8 mouse cellular contexts compared by ENCODE assay signal in genomic region chr7:81339783-81340182, GRCm38 (mm10). TPM values are rescaled to one million over a fixed set of nuclear protein-coding genes. Genes with fewer than 3 reads are reported as not detected.
DNase-seq lines count a peak whose midpoint lies in the region; ATAC-seq and TF ChIP-seq lines count a peak whose summit lies in the region.

No protein-coding gene starts in this region.

- H3K4me3 ChIP-seq in midbrain, embryonic 11.5 days (ENCODE audit: low read depth, low read length), result no peak overlapping the region
- no peak overlapping the region for H3K4me3 ChIP-seq in midbrain, embryonic 15.5 days
- no peak overlapping the region for H3K4me3 ChIP-seq in bone marrow macrophage, adult 2 months (ENCODE audit: insufficient read depth, low read length)

- peaks cover 25% of the 10 kb centered on the region for H3K4me1 ChIP-seq in midbrain, embryonic 11.5 days (ENCODE audit: control insufficient read depth, insufficient read depth, low read length)
- peaks cover 33% of the 10 kb centered on the region for H3K4me1 ChIP-seq in midbrain, embryonic 15.5 days
- peaks cover 5% of the 10 kb centered on the region; the same call in 1 of the 2 replicates for H3K4me1 ChIP-seq in bone marrow macrophage, adult 2 months (ENCODE audit: control insufficient read depth, insufficient read depth, low read length)

- no peak overlapping the region for H3K9ac ChIP-seq in midbrain, embryonic 11.5 days (ENCODE audit: low read length)
- no peak overlapping the region for H3K9ac ChIP-seq in midbrain, embryonic 15.5 days

- TF ChIP-seq POLR2A in bone marrow macrophage, adult 2 months (IDR thresholded peaks at IDR 0.05; ENCODE audit: borderline replicate concordance, low read depth, low read length), result no peak

- H3K27ac ChIP-seq in midbrain, embryonic 11.5 days (ENCODE audit: low read depth, low read length), result no peak overlapping the region
- H3K27ac ChIP-seq in midbrain, embryonic 15.5 days, result no peak overlapping the region
- no peak overlapping the region for H3K27ac ChIP-seq in bone marrow macrophage, adult 2 months (ENCODE audit: insufficient read depth, low read depth, low read length)

- WGBS in midbrain, embryonic 11.5 days, result 82% methylated on average over 4 of the region's 4 CpGs
- WGBS in midbrain, embryonic 15.5 days, result 79% methylated on average over 4 of the region's 4 CpGs

- H3K27me3 ChIP-seq in midbrain, embryonic 11.5 days (ENCODE audit: control insufficient read depth, insufficient read depth, low read length), result no peaks in the 10 kb centered on the region
- H3K27me3 ChIP-seq in midbrain, embryonic 15.5 days (replicated peaks), result no peaks in the 10 kb centered on the region

- no peak for ATAC-seq in cerebellum, adult (ENCODE audit: insufficient number of reproducible peaks, low FRiP score, low TSS enrichment)
- no peak for ATAC-seq in midbrain, embryonic 11.5 days (ENCODE audit: low FRiP score)
- ATAC-seq in midbrain, embryonic 15.5 days (replicated peaks), result no peak
- ATAC-seq in monocyte, adult 5-6 weeks (replicated peaks; ENCODE audit: insufficient number of reproducible peaks, low FRiP score, low TSS enrichment, poor library complexity, severe bottlenecking), result peak; percentile 56; the same call in 1 of the 2 replicates

- H3K9me3 ChIP-seq in midbrain, embryonic 11.5 days (ENCODE audit: control insufficient read depth, low read length), result no peaks in the 10 kb centered on the region
- H3K9me3 ChIP-seq in midbrain, embryonic 15.5 days, result no peaks in the 10 kb centered on the region

- peaks cover 16% of the 10 kb centered on the region; the same call in 1 of the 2 replicates for H3K36me3 ChIP-seq in midbrain, embryonic 11.5 days (ENCODE audit: control insufficient read depth, insufficient read depth, low read length)
- H3K36me3 ChIP-seq in midbrain, embryonic 15.5 days (replicated peaks), result peaks cover 18% of the 10 kb centered on the region; the same call in 1 of the 2 replicates

- TF ChIP-seq CTCF in bone marrow macrophage, adult 2 months (IDR thresholded peaks at IDR 0.05; ENCODE audit: low read depth, low read length), result peak; percentile 50; the same call in 1 of the 2 replicates

- peak; percentile 59 to 66 for DNase-seq in cerebellum, postnatal 4 days (ENCODE audit: low spot score in 2 of 2)
- peak; percentile 90 for DNase-seq in midbrain, embryonic 11.5 days (ENCODE audit: low spot score, missing footprints)
- DNase-seq in kidney, adult 9 months, result peak; percentile 85
- DNase-seq in thymus, postnatal 36 days, result peak; percentile 56 to 62

- no peak overlapping the region for H3K4me2 ChIP-seq in midbrain, embryonic 11.5 days
- no peak overlapping the region for H3K4me2 ChIP-seq in midbrain, embryonic 15.5 days

RNA-seq across cellular contexts. Expression of gene Rps17, which starts 5.3 kb away (rescaled TPM):
- polyA plus RNA-seq in midbrain, embryonic 11.5 days (2014; fragmentation: Nextera tagmentation; extraction: Ambion mirVana), result 1,045 and 1,155 TPM in 2 replicates
- polyA plus RNA-seq in midbrain, embryonic 15.5 days (2015; fragmentation: Nextera tagmentation; extraction: Ambion mirVana), result 648 and 653 TPM in 2 replicates
- 1,512 and 1,555 TPM in 2 replicates for polyA plus RNA-seq in bone marrow macrophage, adult 2 months (2012; ENCODE audit: insufficient read depth, insufficient read length, missing spikeins)
- 1,304 to 1,545 TPM (median 1,450 TPM) in 3 replicates for total RNA-seq in monocyte, adult 5-6 weeks (2017)
